Mouse (Mus musculus): ENCODE data around the gene Kctd5.

- TF ChIP-seq CTCF (IDR thresholded peaks at IDR 0.05; ENCODE audit: insufficient read depth, low read length) (no peak), POLR2A (IDR thresholded peaks at IDR 0.05; ENCODE audit: borderline replicate concordance, extremely low read depth, low read depth, low read length) (no peak)
Measured at GRCm38 (mm10) chr17:24069531-24069930, 3.8 kb downstream of the Kctd5 start.

Measured in lung, adult 2 months (tissue).